Mouse (Mus musculus) CH12.LX (cell line): Measurements from ENCODE around the gene Prkca.
A peak's percentile ranks its signal among the peaks of the same experiment; 100 is the strongest.

ENCODE experiments used
- CHD2 ChIP-seq: IDR thresholded peaks from 2 replicates; pipeline ENCODE4 v1.6.1; 2011; ENCODE audit warnings: low read length, improper control_type of control experiment
- CTCF ChIP-seq, 2 experiments: IDR thresholded peaks in 1 of 2; conservative IDR thresholded peaks in 1 of 2; 2 replicates each; pipeline ENCODE4 v1.5.1; 2011 to 2012; ENCODE audit warnings: low read depth in 2 of 2, low read length in 2 of 2, improper control_type of control experiment in 1 of 2, inconsistent platforms in 1 of 2, mild to moderate bottlenecking in 1 of 2, moderate library complexity in 1 of 2
- E2F4 ChIP-seq: IDR thresholded peaks from 2 replicates; pipeline ENCODE4 v1.6.1; 2011; ENCODE audit warnings: low read depth, low read length, improper control_type of control experiment; ENCODE audit not compliant: insufficient replicate concordance
- ETS1 ChIP-seq: conservative IDR thresholded peaks from 2 replicates; pipeline ENCODE4 v1.6.1; 2012; ENCODE audit warnings: low read depth, mild to moderate bottlenecking, inconsistent platforms, low read length, improper control_type of control experiment, moderate library complexity
- HCFC1 ChIP-seq: IDR thresholded peaks from 2 replicates; pipeline ENCODE4 v1.6.1; 2012; ENCODE audit warnings: low read depth, mild to moderate bottlenecking, inconsistent platforms, low read length, improper control_type of control experiment
- JUND ChIP-seq: conservative IDR thresholded peaks from 2 replicates; pipeline ENCODE4 v1.6.1; 2011; ENCODE audit warnings: low read depth, low read length, improper control_type of control experiment
- NELFE ChIP-seq: IDR thresholded peaks from 2 replicates; pipeline ENCODE4 v1.6.1; 2011; ENCODE audit warnings: low read depth, low read length, improper control_type of control experiment
- POLR2A ChIP-seq: IDR thresholded peaks from 2 replicates; pipeline ENCODE4 v1.6.1; 2011; ENCODE audit warnings: low read depth, mild to moderate bottlenecking, improper control_type of control experiment, low read length
- RCOR1 ChIP-seq: conservative IDR thresholded peaks from 2 replicates; pipeline ENCODE4 v1.6.1; 2012; ENCODE audit warnings: low read depth, mild to moderate bottlenecking, inconsistent platforms, low read length, improper control_type of control experiment

DNA sequence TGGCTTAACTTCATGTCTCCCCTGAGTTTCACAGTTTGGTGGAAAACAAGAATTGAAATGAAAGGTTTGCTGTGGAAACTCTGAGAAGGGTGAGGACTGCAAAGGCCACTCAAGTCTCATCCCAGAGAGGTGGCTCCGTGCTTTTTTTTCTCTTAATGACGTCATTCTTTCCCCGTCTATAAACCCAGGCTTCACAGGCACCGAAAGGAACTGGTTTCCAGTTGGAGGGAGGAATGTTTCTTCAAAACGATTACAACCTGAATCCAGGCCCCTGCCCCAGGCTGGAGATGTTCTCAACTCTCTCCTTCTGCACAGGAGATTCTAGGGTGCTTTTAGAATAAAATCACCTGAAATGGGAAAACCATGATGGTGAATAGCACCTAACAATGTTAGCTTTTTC is 10.7 kb downstream of the Prkca start:
- TF ChIP-seq E2F4 (no peak), RCOR1 (no peak), ETS1 (peak; percentile 33; the same call in 1 of the 2 replicates), HCFC1 (no peak), CHD2 (0 out of 2 replicates have a peak, but pooled peaks have one; percentile 21), JUND (peak; percentile 94), NELFE (no peak; the same call in 1 of the 2 replicates), POLR2A (no peak), CTCF (conservative IDR thresholded peaks at IDR 0.05 in 1 of 2, IDR thresholded peaks at IDR 0.05 in 1 of 2; ENCODE audit: low read depth in 2 of 2, low read length in 2 of 2) (no peak)
